Mouse (Mus musculus) hindlimb bud, embryonic 11.5 days (tissue): ENCODE results near the gene Ssbp1.

Experiments
- DNase-seq: peaks from one replicate; pipeline ENCODE4 v3.0.0-alpha.2; 2012; ENCODE audit warnings: low read depth, low spot score; ENCODE audit errors: extremely low spot score

Gene Ssbp1

GRCm38 (mm10) chr6:40470916-40471719, at the start of gene Ssbp1:
Gene Ssbp1, plus strand, starts transcription at chr6:40471352.
- DNase-seq, result peak; percentile 87

- no peak for DNase-seq
These were observed 48.1 kb upstream of the Ssbp1 start for GRCm38 (mm10) chr6:40423013-40423412.

- DNase-seq, result no peak
These were observed 47.4 kb upstream of the Ssbp1 start for GRCm38 (mm10) chr6:40423774-40424173.

- no peak for DNase-seq
These were observed 43.7 kb upstream of the Ssbp1 start for GRCm38 (mm10) chr6:40427441-40427840.

- DNase-seq, result no peak
These were observed 42.5 kb upstream of the Ssbp1 start for GRCm38 (mm10) chr6:40428696-40429095.

- DNase-seq, result no peak
These were observed 41.6 kb upstream of the Ssbp1 start for GRCm38 (mm10) chr6:40429521-40429931.

- DNase-seq, result no peak
These were observed 40.9 kb upstream of the Ssbp1 start for GRCm38 (mm10) chr6:40430251-40430650.

- no peak for DNase-seq
These were observed 40.3 kb upstream of the Ssbp1 start for GRCm38 (mm10) chr6:40430878-40431277.

- no peak for DNase-seq
These were observed 39.8 kb upstream of the Ssbp1 start for GRCm38 (mm10) chr6:40431356-40431755.

- DNase-seq, result no peak
These were observed 39.3 kb upstream of the Ssbp1 start for GRCm38 (mm10) chr6:40431812-40432211.

GRCm38 (mm10) chr6:40432346-40433275, 38.5 kb upstream of the Ssbp1 start:
- DNase-seq, result no peak

- no peak for DNase-seq
These were observed 36.5 kb upstream of the Ssbp1 start for GRCm38 (mm10) chr6:40434697-40435096.

- DNase-seq, result no peak
These were observed 35.8 kb upstream of the Ssbp1 start for GRCm38 (mm10) chr6:40435151-40436046.

GRCm38 (mm10) chr6:40436047-40436483, 35.1 kb upstream of the Ssbp1 start, which contains the start of gene E330009J07Rik:
Gene E330009J07Rik, minus strand, starts transcription at chr6:40436135.
- no peak for DNase-seq

- no peak for DNase-seq
These were observed 32.2 kb upstream of the Ssbp1 start, which contains the start of gene Wee2 for GRCm38 (mm10) chr6:40438936-40439335. Gene Wee2, plus strand, starts transcription at chr6:40439088.

GRCm38 (mm10) chr6:40439731-40440130, 31.4 kb upstream of the Ssbp1 start:
- DNase-seq, result no peak

GRCm38 (mm10) chr6:40441276-40441675, 29.9 kb upstream of the Ssbp1 start:
- DNase-seq, result no peak

GRCm38 (mm10) chr6:40441755-40442154, 29.4 kb upstream of the Ssbp1 start:
- DNase-seq, result no peak

GRCm38 (mm10) chr6:40443281-40443928, 27.7 kb upstream of the Ssbp1 start:
- DNase-seq, result no peak

GRCm38 (mm10) chr6:40448626-40449025, 22.5 kb upstream of the Ssbp1 start:
- no peak for DNase-seq
